9 mouse cellular contexts compared by ENCODE assay signal in genomic region chr5:105586655-105587054, GRCm38 (mm10).
DNase-seq lines count a peak whose midpoint lies in the region; ATAC-seq lines count a peak whose summit lies in the region.
"Had no signal": no experiment of that assay in that cellular context is flagged by ENCODE, and none has a peak within 500 bp of the region (broad histone marks: within the 10 kb centered on the region; RNA-seq: fewer than 3 reads in every experiment).

No protein-coding gene starts in this region.

- ATAC-seq in liver, embryonic 13.5 days (ENCODE audit: low read depth), result no peak
- ATAC-seq in liver, embryonic 11.5 days (replicated peaks; ENCODE audit: low FRiP score), result no peak
- ATAC-seq in heart, embryonic 15.5 days (replicated peaks; ENCODE audit: insufficient number of reproducible peaks, insufficient read depth, low FRiP score, low read depth), result peak; percentile 53; the same call in 1 of the 2 replicates
- peak; percentile 41; the same call in 1 of the 2 replicates for ATAC-seq in stomach, embryonic 15.5 days (ENCODE audit: insufficient read depth, low FRiP score, low read depth)

- peaks cover 25% of the 10 kb centered on the region for H3K36me3 ChIP-seq in liver, embryonic 13.5 days
- H3K36me3 ChIP-seq in liver, embryonic 11.5 days (ENCODE audit: control insufficient read depth, insufficient read depth, low read length), result 0 out of 2 replicates have a peak, but pooled peaks cover 2% of the 10 kb centered on the region
- H3K36me3 ChIP-seq in heart, embryonic 15.5 days, result no peaks in the 10 kb centered on the region
- H3K36me3 ChIP-seq in stomach, embryonic 15.5 days, result no peaks in the 10 kb centered on the region

- no peaks in the 10 kb centered on the region for H3K27me3 ChIP-seq in liver, embryonic 13.5 days
- no peaks in the 10 kb centered on the region for H3K27me3 ChIP-seq in liver, embryonic 11.5 days (replicated peaks; ENCODE audit: control insufficient read depth, insufficient read depth, low read length)
- H3K27me3 ChIP-seq in heart, embryonic 15.5 days, result no peaks in the 10 kb centered on the region
- no peaks in the 10 kb centered on the region for H3K27me3 ChIP-seq in stomach, embryonic 15.5 days (replicated peaks)
- H3K27me3 ChIP-seq: Patski had no signal

- H3K4me2 ChIP-seq in liver, embryonic 13.5 days, result no peak overlapping the region
- H3K4me2 ChIP-seq in liver, embryonic 11.5 days, result no peak overlapping the region
- no peak overlapping the region for H3K4me2 ChIP-seq in heart, embryonic 15.5 days
- no peak overlapping the region for H3K4me2 ChIP-seq in stomach, embryonic 15.5 days

- intact Hi-C loops in gastrocnemius, postnatal 36 days (cut with DNase I), result no loop called here

- no peak overlapping the region for H3K9ac ChIP-seq in liver, embryonic 13.5 days
- no peak overlapping the region for H3K9ac ChIP-seq in liver, embryonic 11.5 days (ENCODE audit: low read depth, low read length)
- H3K9ac ChIP-seq in heart, embryonic 15.5 days, result no peak overlapping the region
- H3K9ac ChIP-seq in stomach, embryonic 15.5 days, result no peak overlapping the region

- no peak for DNase-seq in liver, embryonic 13.5 days
- DNase-seq in liver, embryonic 11.5 days (ENCODE audit: low spot score), result no peak
- DNase-seq in kidney, postnatal 36 days, result peak; percentile 42 to 65
- DNase-seq in MN1 (ENCODE audit: low spot score), result no peak
- DNase-seq in c-Kit-positive CD71-positive TER-119-positive erythroid progenitor cells, embryonic 14.5 days (ENCODE audit: low spot score), result no peak
- no peak for DNase-seq in gastrocnemius, postnatal 36 days

- peaks cover 23% of the 10 kb centered on the region for H3K4me1 ChIP-seq in liver, embryonic 13.5 days (replicated peaks)
- H3K4me1 ChIP-seq in liver, embryonic 11.5 days (replicated peaks; ENCODE audit: control insufficient read depth, insufficient read depth, low read length), result peaks cover 12% of the 10 kb centered on the region
- H3K4me1 ChIP-seq in heart, embryonic 15.5 days (replicated peaks), result peaks cover 30% of the 10 kb centered on the region
- H3K4me1 ChIP-seq in stomach, embryonic 15.5 days, result 0 out of 2 replicates have a peak, but pooled peaks cover 9% of the 10 kb centered on the region

- peak overlapping the region; percentile 55 for H3K27ac ChIP-seq in liver, embryonic 13.5 days
- H3K27ac ChIP-seq in liver, embryonic 11.5 days (ENCODE audit: low read depth, low read length), result no peak overlapping the region
- H3K27ac ChIP-seq in heart, embryonic 15.5 days, result peak overlapping the region; percentile 65
- peak overlapping the region; percentile 26; the same call in 1 of the 2 replicates for H3K27ac ChIP-seq in stomach, embryonic 15.5 days

- 59% methylated on average over 5 of the region's 5 CpGs for WGBS in liver, embryonic 13.5 days (ENCODE audit: insufficient replicate concordance)
- 69% methylated on average over 5 of the region's 5 CpGs for WGBS in liver, embryonic 11.5 days
- 52% methylated on average over 5 of the region's 5 CpGs for WGBS in heart, embryonic 15.5 days
- 14% methylated on average over 5 of the region's 5 CpGs for WGBS in stomach, embryonic 15.5 days

- H3K4me3 ChIP-seq in liver, embryonic 13.5 days (replicated peaks), result no peak overlapping the region
- H3K4me3 ChIP-seq in liver, embryonic 11.5 days (ENCODE audit: low read depth, low read length), result no peak overlapping the region
- H3K4me3 ChIP-seq in heart, embryonic 15.5 days, result no peak overlapping the region
- no peak overlapping the region for H3K4me3 ChIP-seq in stomach, embryonic 15.5 days (replicated peaks)

- H3K9me3 ChIP-seq in liver, embryonic 13.5 days (replicated peaks), result no peaks in the 10 kb centered on the region
- H3K9me3 ChIP-seq in liver, embryonic 11.5 days (ENCODE audit: control insufficient read depth, low read length), result no peaks in the 10 kb centered on the region
- H3K9me3 ChIP-seq in heart, embryonic 15.5 days (replicated peaks), result no peaks in the 10 kb centered on the region
- no peaks in the 10 kb centered on the region for H3K9me3 ChIP-seq in stomach, embryonic 15.5 days

Comparison
In these comparisons a context has a peak if more than half of its experiments do, and no peak if none do; other contexts are left out.
1. ATAC-seq: peak in heart, embryonic 15.5 days (single experiment) and stomach, embryonic 15.5 days (single experiment); none in liver, embryonic 13.5 days (single experiment) and liver, embryonic 11.5 days (single experiment).
2. DNase-seq: peak in kidney, postnatal 36 days (2 of 2); none in liver, embryonic 13.5 days (single experiment), liver, embryonic 11.5 days (single experiment), MN1 (single experiment), c-Kit-positive CD71-positive TER-119-positive erythroid progenitor cells, embryonic 14.5 days (single experiment) and gastrocnemius, postnatal 36 days (0 of 2).